Mouse (Mus musculus) R1 (cell line): Measurements from ENCODE around the gene Pknox1.

Experiments
- DNase-seq: peaks from one replicate; pipeline ENCODE4 v3.0.0-alpha.2; 2018; ENCODE audit warnings: low read depth, low spot score

The Pknox1 gene

DNA sequence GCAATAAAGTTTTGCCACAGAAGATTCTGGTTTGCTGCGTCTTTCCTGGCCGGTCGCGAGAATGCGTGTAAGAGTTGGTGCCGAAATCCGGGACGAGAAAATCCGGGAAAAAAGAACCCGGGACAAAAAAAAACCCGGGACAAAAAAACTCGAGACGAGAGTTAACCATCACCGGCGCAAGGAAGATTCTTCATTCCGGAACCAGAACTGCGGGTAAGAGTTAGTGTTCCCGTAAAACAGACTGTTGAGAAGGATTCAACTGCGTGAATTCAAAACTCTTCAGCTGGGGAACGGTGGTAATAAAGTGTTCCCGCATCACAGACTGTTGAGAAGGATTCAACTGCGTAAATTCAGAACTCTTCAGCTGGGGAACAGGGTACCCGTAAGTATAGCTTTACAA, 11.9 kb upstream of the Pknox1 start:
- DNase-seq: peak; percentile 88

DNA sequence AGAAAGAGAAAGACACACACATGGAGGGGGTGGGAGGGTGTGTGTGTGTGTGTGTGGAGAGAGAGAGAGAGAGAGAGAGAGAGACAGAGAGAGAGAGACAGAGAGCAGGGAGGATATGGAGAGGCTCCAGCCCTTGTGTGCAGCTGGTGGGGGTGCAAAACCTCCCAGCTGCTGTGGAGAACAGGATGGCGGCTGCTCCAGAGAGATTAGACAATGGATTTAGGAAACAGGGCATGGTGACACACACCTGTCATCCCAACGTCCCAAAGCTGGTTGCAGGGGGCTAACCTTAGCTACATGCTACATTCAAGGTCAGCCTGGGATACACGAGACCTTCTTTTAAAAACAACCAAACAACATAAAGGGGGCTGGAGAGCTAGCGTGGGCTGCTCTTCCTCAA, 8.3 kb upstream of the Pknox1 start:
- DNase-seq: no peak

DNA sequence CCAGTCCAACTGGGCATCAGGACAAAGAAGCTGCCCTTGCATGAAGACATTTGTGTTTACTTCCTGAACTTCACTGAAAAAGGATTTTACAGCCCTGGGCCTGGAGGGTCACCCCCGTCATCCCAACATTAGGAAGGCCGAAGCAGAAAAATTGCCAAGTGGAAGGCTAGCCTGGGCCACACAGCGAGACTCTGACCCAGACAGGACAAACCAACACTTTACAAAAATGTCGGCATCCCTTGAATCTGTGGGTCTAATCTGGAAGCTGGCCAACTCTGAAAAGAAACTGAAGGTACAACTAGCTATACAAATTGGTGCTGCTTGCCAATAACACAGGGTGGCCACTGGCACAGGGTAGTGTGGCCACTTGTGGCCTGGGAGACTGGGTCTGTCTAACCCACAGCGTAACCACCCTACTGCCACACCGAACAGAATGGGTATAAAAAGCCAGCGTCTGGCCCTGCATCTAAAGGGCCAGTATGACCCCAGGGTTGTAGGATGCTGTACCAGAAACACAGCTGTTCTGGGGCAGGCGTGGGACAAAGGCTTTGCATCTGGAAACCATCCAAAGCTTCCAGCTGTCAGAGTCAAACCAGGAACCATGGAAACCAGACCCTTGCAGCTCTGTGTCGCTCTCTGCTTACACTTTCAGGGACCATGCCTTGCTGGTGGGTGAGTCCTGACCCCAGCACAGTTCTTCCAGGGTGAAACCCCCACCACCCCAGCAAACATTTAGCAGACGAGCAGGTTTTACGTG, 7.2 kb upstream of the Pknox1 start:
- DNase-seq: peak; percentile 54

DNA sequence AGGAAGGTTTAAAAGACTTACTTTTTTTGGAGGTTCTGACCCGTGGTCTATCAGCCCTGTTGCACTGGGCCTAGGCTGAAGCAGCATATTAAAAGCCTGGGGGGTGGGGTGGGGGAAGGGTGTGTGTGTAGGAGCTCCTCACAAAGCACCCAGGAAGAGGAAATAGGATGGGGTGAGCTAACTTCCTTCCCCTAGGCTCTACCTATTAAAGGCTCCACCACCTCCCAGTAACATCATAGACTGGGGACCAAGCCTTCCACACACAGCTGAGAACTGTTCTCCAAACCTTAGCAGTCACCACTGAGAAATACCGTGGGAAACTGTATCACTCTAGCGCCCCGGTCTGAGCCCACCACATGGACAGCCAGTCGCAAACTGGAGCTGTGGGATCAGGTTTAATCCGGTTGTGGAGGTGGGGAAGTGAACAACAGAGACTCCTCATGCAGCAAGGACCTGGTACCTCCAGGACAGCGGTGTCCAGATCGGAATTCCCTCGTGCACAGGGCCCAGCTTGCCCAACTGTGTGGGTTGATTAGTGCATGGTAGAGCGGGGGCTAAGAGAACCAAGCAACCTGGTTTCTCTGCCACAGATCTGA, 6.5 kb upstream of the Pknox1 start:
- DNase-seq: peak; percentile 53

DNA sequence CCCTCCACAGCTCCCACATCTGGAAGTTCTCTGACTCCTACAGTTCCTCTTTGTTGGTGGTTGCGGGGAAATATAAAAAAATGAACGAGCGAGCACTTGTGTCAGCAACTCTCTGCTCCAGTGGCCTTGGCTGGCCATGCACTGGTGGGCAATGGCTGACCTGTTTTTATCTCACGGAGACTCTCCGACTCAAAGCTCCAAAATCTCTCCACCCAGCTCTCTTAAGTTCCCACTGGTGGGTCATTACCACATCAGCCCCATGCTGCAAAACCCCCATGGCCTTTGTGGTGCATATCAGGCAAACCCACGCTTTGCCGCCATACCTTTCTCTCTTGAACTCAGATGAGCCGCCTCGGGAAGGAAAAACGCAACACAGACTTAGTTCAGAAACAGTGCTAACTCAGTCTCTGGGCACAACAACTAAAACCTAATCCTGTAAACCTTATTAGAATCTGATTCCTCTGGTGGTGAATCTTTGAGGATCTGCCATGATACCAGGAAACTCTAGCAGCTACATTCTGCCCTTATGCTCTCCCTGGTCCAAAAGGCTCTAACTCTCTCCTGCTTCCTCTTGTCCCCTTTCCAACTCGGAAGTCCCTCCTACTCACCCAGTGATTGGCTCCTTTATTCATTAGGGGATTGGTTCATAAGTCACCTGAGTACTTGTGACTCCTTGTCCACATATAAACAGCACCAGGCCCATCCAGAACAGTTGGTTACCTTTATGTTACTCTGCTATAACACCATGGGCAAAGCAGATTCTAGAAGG, 5.3 kb upstream of the Pknox1 start:
- peak; percentile 87 for DNase-seq

DNA sequence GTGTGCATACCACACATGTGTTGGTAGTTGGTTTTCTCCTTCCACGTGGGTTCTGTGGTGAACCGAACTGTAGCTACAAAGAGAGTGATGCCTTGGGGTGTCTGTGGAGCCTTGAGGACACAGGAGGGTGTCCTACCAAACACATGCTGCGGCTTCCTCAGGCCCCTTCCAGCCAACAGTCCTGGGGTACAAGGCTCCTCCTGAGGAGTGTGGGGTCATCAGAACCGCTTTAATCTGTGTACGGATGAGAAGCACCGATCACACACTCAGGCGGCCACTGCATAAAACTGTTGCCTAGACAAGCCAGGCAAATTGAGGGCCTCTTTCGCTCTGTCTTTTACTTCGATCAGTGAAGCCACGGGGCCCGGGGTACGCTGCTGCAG, 911 bp upstream of the Pknox1 start:
- DNase-seq: peak; percentile 35

DNA sequence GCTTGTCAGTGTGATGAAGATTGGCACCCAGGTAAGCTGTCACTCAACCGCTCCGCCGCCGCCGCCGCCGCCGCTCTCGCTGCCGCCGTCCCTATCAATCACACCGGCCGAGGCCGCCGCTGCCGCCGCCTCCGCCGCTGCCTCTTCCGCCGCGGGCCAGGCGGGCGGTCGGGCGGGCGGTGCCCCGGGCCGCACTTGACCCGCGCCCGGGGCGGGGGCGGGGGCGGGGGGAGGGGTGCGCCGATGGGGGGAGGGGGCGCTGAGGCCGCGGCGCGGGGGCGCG, 265 bp downstream of the Pknox1 start:
- DNase-seq: no peak

DNA sequence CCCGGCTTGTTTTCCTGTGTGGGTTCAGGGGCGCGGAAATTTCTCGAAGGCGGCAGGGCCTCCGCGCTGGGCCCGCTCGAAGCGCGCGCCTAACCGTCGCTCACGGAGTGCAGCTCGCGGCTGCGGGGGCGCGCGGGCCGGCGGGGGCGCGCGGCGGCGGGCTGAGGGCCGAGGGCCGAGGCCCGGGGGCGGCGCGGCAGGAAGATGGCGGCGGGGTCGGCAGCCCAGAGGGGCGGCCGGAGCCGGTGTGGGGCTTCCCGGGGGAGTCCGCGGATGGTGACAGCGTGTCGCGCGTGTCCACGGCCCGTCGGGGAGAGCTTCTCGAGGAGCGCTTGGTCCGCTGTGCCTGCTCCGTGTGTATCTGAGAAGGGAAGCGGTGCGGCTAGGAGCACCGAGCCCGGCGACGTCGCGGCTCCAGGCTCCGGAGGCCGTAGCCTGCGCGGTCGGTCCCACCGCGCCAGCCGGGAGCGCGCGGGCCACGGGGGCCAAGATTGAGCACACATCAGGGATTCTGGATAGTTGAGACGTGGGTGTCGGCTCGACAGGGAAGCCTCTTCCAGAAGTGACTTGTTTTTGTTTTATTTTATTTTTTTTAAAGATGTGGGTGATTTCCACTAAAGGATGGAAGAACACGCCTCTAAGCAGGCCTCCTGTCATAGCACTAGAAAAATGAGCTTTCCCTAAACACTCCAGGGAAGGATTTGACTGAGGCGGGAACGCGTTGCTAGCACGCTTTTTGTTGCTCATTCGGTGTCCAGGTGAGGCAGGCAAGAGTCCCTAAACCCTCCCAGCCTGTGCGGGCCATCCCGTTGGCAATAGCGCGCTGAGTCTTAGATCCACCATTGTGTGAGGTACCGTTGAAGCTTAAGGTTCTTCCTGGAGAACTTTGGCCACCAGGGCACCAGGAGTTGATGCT, 865 bp downstream of the Pknox1 start:
- DNase-seq: peak; percentile 60

DNA sequence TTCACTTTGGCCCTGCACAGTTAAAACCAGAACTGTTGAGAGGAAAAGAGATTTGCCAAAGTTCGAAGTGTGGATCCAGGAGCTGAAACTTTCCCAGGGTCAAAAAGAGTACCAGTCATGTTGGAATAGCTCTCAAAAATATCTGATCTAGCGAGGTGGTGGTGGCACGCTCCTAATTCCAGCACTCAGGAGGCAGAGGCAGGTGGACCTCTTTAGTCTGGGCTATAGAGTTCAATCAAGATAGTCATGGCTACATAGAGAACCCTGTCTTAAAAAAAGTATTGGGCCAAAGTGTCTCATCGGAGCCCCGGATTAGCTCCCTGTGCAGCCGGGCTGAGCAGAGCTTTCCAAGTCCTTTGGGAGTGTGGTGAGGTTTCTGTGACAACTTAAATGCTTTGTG, 1.7 kb downstream of the Pknox1 start:
- no peak for DNase-seq

DNA sequence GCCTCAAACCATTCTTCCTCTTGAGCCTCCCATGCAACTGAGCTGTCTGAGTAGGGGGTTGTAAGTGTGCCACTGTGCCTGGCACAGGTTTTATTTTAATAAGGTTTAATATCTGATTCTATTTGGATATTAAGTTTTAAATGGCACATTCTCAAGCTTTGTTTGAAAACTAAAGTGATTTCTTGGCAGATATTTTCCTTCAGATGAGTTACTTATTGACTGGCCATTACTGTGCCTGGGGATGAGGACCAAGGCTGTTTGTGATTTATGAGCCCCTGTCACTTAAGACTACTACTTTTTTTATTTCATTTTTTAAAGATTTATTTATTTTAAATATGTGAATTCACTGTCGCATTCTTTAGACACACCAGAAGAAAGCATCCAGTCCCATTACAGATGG, 5.2 kb downstream of the Pknox1 start:
- no peak for DNase-seq

DNA sequence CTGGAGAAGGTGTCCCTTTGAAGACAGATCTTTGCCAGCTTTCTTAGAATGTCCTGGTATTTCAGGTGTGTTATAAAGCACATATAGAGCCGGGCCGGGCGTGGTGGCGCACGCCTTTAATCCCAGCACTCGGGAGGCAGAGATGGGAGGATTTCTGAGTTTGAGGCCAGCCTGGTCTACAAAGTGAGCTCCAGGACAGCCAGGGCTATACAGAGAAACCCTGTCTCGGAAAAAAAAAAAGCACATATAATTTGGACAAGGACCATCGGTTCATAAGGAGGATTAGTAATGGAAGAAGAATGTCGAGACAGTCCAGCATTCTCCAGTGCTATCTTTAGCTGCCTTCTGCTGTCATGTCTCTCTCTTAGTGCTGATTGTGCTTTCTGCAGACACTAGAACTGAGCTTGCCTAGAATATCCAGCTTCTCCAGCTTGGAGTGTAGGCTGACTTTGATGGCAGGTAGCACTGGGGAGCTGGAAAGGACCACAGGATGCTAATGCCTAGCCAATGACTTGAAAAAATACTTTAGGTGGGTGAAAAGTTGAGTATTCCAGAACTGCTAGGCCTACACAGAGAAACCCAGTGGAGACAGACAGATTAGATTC, 5.9 kb downstream of the Pknox1 start:
- DNase-seq: peak; percentile 75

DNA sequence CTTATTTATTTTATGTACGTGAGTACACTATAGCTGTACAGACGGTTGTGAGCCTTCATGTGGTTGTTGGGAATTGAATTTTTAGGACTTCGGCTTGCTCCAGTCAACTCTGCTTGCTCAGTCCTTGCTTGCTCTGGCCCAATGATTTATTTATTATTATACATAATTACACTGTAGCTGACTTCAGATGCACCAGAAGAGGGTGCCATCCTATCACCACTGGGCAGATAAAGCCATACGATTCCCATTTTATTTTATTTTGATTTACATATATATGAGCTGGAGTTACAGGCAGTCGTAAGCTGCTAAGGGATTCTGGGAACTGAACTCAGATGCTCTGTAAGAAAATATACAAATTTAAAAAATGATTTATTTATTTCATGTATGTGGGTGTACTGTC, 7.2 kb downstream of the Pknox1 start:
- no peak for DNase-seq

DNA sequence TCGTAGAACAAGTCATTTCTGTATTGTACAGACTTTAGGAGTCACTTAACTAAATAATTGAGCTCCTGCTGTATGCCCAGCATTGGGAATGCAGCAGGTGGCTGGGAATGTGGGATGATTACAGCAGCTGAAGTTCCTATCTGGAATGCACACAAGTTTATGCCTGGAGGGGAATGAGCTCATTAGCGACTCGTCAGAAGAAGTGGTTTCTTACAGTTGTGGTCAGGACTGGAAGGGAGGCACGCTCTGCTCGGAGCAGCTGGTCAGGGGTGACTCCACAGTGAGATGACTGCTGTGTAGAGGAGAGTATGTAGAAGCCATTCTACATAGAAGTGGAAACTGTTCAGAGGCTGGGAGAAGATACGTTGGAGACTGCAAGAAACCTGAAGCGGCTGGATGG, 10.1 kb downstream of the Pknox1 start:
- no peak for DNase-seq

DNA sequence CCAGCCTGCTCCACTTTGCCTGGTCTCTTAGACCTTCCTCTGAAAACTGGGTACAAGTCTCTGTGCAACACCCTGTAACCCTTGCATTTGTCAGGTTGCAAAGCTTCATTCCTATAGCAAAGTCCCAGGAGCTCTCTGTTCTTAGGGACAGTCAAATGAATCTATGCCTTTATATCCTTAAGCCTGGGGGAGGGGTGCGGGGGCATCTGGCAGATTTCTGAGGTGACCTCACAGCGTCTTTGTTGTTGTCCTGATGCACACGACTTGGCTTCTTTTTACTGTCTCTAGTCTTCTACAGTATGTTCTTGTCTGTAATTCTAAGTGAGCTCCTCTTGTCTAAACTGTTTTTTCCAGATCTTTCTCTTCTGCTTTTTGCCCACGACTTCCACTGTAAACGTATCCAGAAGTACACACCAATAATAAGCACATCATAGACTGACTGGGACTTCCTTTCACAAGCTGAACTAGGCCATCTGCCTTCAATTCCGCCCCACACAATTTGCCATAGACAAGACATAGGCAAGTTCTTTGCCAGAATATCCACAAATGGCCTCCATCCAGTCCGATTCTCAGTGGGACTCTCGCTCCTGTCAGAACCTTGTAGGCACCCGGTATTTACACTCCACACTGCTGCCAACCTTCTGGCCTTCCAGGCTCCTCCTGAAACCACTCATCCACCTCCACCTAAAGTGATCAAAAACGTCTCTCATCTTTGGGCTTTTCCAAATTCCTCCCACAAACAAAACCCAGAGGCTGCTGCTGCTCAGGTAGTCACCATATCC, 12.1 kb downstream of the Pknox1 start:
- DNase-seq: no peak

DNA sequence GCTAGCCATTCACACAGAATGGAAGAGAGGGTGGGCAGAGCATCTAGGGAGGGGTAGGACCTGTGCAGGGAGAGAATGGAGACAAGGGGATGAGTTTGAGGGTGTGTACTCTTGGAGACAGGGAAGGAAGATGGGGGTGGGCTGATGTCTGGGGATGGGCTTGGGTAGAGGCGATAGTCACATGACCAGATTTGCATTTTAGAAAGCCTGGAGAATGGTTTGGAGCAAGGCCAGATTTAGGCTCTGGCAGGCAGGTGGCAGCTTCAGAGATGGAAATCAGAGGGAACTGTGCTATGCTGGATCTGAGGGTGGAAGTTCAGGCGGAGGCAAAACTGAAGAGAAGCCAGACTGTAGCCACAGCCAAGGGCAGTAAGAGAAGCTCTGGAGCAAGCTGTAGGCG, 15.8 kb downstream of the Pknox1 start:
- peak; percentile 87 for DNase-seq

DNA sequence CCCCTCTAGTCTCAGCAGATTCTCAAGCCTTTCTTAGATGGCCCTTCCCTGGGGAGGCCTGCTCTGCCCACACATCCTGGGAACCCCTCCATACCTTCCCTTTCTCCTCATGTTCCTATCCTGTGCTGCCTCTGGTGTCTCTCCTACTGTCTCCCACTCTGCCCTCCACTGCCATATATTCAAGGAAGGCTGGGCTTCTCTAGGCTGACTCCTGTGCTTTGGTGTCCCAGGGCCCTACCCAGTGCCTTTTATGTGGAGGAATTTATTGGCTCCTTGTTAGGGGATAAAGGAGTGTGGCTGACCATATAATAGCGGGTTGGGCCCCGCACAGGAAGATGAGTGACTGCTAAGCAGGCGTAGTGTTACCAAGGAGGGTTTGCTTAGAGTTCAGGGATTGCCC, 18.7 kb downstream of the Pknox1 start:
- peak; percentile 67 for DNase-seq

DNA sequence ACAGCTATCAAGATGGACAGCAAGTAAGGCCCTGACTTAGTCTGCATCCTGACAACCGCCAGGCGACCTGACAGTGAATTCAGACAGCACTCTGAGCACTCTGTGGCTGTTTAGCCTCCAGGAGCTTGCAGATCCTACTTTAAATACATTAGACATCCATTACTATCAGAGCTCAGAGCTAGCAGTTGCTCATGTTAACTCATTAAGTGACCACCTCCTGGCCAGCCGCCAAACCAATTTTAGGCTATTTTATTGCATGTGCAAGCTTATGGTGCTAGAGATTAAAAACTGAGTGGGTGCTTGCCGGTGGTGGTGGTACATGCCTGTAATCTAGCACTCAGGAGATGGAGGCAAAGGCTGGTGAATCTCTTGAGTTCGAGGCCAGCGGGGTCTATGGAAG, 19.2 kb downstream of the Pknox1 start:
- DNase-seq: no peak

DNA sequence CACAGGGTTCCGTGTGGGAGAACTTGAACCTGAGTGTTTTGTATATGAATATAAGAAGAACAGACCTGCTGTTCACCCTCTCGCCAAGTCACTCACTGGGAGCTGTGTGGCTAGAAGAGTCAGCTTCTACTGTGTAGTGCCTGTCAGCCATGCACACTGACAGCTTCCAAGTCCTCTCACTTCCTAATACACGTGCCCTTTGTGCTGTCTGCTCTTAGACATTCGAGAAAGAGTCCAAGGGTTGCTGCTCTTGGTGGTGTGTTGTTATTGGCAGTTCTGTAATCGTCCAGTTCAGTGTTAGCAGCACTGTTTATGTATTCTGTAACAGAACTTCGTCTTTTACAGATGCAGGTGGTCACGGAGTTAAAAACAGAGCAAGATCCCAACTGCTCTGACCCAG, 23.6 kb downstream of the Pknox1 start:
- DNase-seq: no peak

DNA sequence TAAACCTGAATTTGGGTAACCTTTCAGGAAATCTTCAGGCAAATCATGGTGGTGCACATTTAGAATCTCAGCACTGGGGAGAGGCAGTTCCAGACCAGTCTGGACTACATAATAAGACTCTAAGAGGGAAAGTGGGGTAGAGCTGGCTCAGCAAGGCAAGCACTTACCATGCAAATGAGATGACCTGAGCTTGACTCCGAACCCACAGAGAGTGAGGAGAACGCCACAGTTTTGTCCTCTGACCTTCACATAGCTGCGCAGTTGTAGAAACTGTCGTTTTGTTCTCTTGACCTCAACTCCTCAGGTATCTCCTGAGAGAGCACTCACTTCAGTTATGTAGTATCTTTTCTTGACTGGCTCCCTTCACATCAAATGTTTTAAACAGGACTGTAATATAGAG, 24.2 kb downstream of the Pknox1 start:
- DNase-seq: peak; percentile 86

DNA sequence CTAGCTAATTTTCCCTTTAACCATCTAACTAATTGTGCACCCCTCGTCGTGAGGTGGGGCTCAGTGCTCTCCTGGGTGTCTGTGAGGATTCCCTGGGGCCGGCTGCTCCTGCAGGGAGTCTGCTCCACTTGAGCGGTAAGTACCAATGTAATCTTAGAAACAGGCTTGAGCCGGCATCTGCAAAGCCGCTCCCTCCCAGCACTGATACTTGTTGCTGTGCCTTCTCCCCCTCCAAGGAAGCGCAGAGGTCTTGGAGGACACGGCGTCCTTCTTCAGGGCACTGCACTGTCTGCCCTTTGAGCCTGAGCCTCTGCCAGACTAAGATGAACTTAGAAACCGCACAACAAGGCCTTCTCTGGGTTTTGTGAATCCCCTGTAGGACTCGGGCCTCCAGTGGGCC, 26.3 kb downstream of the Pknox1 start:
- peak; percentile 60 for DNase-seq

DNA sequence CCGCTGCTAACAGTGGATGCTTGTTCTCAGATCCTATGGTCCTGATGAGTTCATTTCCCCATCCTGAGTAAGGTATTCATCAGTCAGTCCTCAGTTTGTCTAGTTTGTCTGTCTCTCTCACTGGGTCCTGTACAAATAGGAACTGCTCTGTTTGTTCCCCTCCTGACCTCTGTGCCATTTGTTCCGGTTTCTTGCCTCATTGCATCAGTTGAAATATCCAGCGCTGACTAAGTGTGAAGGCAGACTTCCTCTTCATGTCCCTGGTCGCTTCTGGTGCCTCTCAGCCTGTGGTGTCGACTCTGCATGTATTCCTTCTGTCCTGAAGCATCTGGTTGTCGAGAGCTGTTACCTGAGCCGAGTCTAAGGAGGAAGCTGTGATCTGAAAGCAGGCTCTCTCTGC, 30.1 kb downstream of the Pknox1 start:
- DNase-seq: no peak
